Mouse (Mus musculus): ENCODE results near the gene Acaca. TPM values are rescaled to one million over a fixed set of nuclear protein-coding genes. Genes with fewer than 3 reads are reported as not detected.

Gene Acaca
- polyA plus RNA-seq, 1 experiment from 2014 or later, result 22.6 TPM

DNA sequence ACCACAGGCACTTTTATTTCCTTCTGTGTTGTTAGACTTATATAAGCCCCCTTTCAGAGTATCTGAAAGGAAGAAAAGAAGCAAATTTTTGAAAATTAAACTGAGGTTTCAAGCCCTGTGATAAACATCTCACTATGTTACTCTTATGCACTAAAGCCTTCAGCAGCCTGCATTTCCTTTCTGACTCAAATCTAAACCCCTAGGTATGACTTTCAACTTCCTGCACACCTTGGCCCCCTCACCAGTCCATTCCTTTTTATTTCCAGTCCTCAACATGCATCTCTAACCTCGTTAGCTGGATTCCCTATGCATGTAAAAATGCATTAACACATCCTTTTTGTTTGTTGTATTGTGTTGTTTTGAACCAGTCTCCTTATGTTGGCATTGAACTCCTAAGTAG lies 123.0 kb downstream of the Acaca start:
- WGBS, result 86% methylated on average over 1 of the region's 1 CpGs
- H3K4me2 ChIP-seq (ENCODE audit: low read length), result no peak overlapping the region
- ATAC-seq, result no peak

DNA sequence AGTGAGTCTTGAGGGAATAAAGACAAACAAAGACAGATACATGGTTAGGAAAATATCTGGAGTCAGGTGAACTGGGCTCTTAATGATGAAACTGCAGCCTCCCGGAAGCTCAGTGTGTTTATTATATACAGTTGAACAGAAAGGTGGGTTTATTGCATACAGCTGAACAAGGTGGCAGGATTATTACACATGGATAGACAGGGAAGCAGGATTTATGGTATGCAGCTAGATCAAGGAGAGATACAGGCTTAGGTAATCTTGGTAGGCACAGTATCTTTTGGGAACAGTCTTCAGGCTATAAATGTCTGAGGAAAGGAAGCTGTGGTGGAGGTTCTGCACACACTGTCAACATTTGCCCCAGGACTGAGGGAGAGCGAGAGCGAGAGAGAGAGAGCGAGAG lies 126.4 kb downstream of the Acaca start:
- Histone ChIP-seq H3K27me3 (replicated peaks; ENCODE audit: control insufficient read depth, insufficient read depth, low read length) (no peaks in the 10 kb centered on the region), H3K4me3 (ENCODE audit: low read length) (no peak overlapping the region), H3K27ac (ENCODE audit: low read depth, low read length) (no peak overlapping the region), H3K36me3 (ENCODE audit: control insufficient read depth, insufficient read depth, low read length) (peaks cover 9% of the 10 kb centered on the region; the same call in 1 of the 2 replicates), H3K4me2 (ENCODE audit: low read length) (no peak overlapping the region), H3K9ac (ENCODE audit: low read depth, low read length) (no peak overlapping the region), H3K4me1 (ENCODE audit: control insufficient read depth, insufficient read depth, low read depth, low read length) (no peaks in the 10 kb centered on the region), H3K9me3 (ENCODE audit: control insufficient read depth, low read length) (no peaks in the 10 kb centered on the region)
- ATAC-seq, result no peak
- 92% methylated on average over 4 of the region's 4 CpGs for whole genome bisulfite sequencing

More for the DNA sequence above, 123.0 kb downstream of the Acaca start:
- H3K9me3 ChIP-seq (ENCODE audit: control insufficient read depth, low read length), result no peaks in the 10 kb centered on the region
- no peak overlapping the region for H3K9ac ChIP-seq (ENCODE audit: low read depth, low read length)
- no peak overlapping the region for H3K4me3 ChIP-seq (ENCODE audit: low read length)
- H3K4me1 ChIP-seq (ENCODE audit: control insufficient read depth, insufficient read depth, low read depth, low read length), result no peaks in the 10 kb centered on the region
- H3K36me3 ChIP-seq (ENCODE audit: control insufficient read depth, insufficient read depth, low read length), result 0 out of 2 replicates have a peak, but pooled peaks cover 4% of the 10 kb centered on the region
- no peaks in the 10 kb centered on the region for H3K27me3 ChIP-seq (replicated peaks; ENCODE audit: control insufficient read depth, insufficient read depth, low read length)
- H3K27ac ChIP-seq (ENCODE audit: low read depth, low read length), result no peak overlapping the region

DNA sequence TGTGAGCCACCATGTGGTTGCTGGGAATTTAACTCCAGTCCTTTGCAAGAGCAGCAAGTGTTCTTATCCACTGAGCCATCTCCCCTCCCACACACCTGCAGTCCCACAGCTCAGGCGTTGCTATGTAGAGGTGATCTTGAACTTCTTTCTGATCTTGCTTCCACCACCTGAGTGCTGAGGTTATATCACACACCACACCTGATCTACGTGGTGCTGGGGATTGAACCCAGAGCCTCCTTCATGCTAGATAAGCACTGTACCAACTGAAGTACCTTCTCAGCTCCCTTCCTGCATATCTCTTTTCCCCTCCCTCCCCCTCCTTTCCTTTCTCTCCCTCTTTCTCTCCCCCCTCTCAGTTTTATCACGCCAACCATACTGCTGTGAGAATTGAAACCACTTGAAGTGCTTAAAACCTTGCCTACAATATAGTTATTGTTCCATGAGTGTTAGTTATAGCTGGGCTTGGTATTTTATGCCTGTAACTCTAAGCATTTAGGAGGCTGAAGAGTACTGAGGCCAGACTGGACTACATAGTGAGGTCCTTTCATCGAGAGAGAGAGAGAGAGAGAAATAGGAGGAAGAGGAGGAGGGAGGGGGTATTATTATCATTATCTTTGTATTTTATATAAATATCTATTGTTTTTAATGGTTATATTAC lies 128.7 kb downstream of the Acaca start:
- Histone ChIP-seq H3K4me1 (ENCODE audit: control insufficient read depth, insufficient read depth, low read depth, low read length) (no peaks in the 10 kb centered on the region), H3K4me2 (ENCODE audit: low read length) (no peak overlapping the region), H3K36me3 (ENCODE audit: control insufficient read depth, insufficient read depth, low read length) (peaks cover 5% of the 10 kb centered on the region; the same call in 1 of the 2 replicates), H3K27me3 (replicated peaks; ENCODE audit: control insufficient read depth, insufficient read depth, low read length) (no peaks in the 10 kb centered on the region), H3K9me3 (ENCODE audit: control insufficient read depth, low read length) (no peaks in the 10 kb centered on the region), H3K27ac (ENCODE audit: low read depth, low read length) (no peak overlapping the region), H3K9ac (ENCODE audit: low read depth, low read length) (no peak overlapping the region), H3K4me3 (ENCODE audit: low read length) (no peak overlapping the region)
- no peak for ATAC-seq
- WGBS, result 89% methylated on average over 4 of the region's 4 CpGs

DNA sequence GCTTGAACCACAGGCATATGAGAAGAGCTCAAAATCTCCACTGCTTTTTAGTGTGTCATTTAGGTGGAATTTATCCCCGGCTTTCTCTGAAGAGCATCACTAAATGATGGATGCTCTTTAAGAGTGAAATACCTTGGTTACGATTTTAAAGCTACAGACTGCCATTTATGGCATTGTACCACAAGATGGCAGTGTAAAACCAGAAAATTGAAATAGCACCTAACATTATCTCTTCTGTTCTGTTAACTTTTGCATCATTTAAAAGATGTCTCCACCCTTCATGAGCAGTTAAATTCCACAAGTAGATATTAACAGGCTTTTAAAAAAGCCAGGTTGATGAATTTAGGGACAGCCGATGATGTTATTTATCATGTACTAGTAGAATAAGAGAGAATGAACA lies 135.0 kb downstream of the Acaca start:
- Histone ChIP-seq H3K9ac (ENCODE audit: low read depth, low read length) (no peak overlapping the region), H3K4me3 (ENCODE audit: low read length) (no peak overlapping the region), H3K4me1 (ENCODE audit: control insufficient read depth, insufficient read depth, low read depth, low read length) (no peaks in the 10 kb centered on the region), H3K27me3 (replicated peaks; ENCODE audit: control insufficient read depth, insufficient read depth, low read length) (no peaks in the 10 kb centered on the region), H3K36me3 (ENCODE audit: control insufficient read depth, insufficient read depth, low read length) (peaks cover 10% of the 10 kb centered on the region), H3K27ac (ENCODE audit: low read depth, low read length) (no peak overlapping the region), H3K9me3 (ENCODE audit: control insufficient read depth, low read length) (no peaks in the 10 kb centered on the region), H3K4me2 (ENCODE audit: low read length) (no peak overlapping the region)
- ATAC-seq, result no peak
- WGBS, result 56% methylated on average over 3 of the region's 3 CpGs

DNA sequence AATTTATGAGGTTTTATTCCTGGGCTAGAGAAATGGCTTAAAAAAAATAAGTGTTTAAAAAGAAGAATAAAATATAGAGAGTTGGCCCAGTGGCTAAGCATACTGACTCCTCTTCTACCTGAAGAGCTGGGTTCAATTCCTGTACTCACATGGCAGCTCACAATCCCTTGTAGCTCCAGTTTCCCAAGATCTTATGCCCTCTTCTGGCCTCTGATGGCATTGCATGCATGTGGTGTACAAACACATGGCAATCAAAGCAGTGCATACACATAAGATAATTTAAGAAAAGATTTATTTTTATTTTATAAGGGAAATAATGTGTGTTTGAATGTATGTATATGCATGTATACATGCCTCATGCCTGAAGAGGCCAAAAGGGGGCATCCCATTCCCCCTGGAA lies 138.6 kb downstream of the Acaca start:
- H3K4me3 ChIP-seq (ENCODE audit: low read length), result no peak overlapping the region
- H3K36me3 ChIP-seq (ENCODE audit: control insufficient read depth, insufficient read depth, low read length), result peaks cover 10% of the 10 kb centered on the region
- no peaks in the 10 kb centered on the region for H3K4me1 ChIP-seq (ENCODE audit: control insufficient read depth, insufficient read depth, low read depth, low read length)
- no peak overlapping the region for H3K4me2 ChIP-seq (ENCODE audit: low read length)
- H3K9ac ChIP-seq (ENCODE audit: low read depth, low read length), result no peak overlapping the region
- H3K9me3 ChIP-seq (ENCODE audit: control insufficient read depth, low read length), result no peaks in the 10 kb centered on the region
- no peak overlapping the region for H3K27ac ChIP-seq (ENCODE audit: low read depth, low read length)
- ATAC-seq, result no peak
- no peaks in the 10 kb centered on the region for H3K27me3 ChIP-seq (replicated peaks; ENCODE audit: control insufficient read depth, insufficient read depth, low read length)

DNA sequence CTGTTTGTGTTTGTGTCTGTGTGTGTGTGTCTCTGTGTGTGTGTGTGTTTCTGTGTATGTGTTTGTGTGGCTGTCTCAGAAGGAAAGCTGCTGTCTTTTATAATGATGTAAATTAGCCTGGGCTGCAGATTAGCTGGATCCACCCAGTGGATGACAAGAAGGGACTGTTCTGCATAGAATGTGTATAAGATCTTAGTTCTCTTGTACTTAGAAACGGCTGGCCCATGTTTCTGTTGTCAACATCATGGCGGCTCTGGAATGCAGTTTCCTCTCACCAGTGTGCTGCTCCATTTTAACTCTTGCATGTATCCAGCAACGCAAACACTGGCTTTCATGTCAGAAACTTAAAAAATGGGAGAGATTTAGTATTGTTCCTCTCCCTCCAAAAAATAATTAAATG lies 141.0 kb downstream of the Acaca start:
- Histone ChIP-seq H3K4me3 (ENCODE audit: low read length) (no peak overlapping the region), H3K27ac (ENCODE audit: low read depth, low read length) (no peak overlapping the region), H3K9ac (ENCODE audit: low read depth, low read length) (no peak overlapping the region), H3K36me3 (ENCODE audit: control insufficient read depth, insufficient read depth, low read length) (peaks cover 11% of the 10 kb centered on the region), H3K9me3 (ENCODE audit: control insufficient read depth, low read length) (no peaks in the 10 kb centered on the region), H3K4me2 (ENCODE audit: low read length) (no peak overlapping the region), H3K4me1 (ENCODE audit: control insufficient read depth, insufficient read depth, low read depth, low read length) (no peaks in the 10 kb centered on the region), H3K27me3 (replicated peaks; ENCODE audit: control insufficient read depth, insufficient read depth, low read length) (no peaks in the 10 kb centered on the region)
- ATAC-seq, result no peak
- WGBS, result 53% methylated on average over 3 of the region's 3 CpGs

DNA sequence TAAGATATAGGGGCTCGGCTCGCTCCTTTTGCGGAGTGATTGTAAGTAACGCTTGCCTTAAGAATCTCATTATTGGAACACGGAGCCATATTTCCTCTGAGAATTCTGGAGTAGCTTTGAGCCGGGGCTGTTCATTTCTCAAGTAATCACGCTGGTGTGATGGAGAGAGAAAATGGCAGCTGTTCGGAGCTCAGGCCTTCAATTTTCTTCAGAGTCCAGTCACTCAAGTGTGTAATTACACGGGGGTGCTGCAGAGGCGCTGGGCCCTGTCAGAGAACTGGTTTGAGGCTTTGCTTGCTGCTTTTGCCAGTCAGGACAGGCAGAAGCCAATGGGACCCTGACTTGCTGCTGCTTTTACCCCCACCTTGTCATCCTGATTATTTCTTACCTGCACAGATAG lies 142.5 kb downstream of the Acaca start:
- peak; percentile 61; the same call in 1 of the 2 replicates for ATAC-seq
- no peak overlapping the region for H3K4me3 ChIP-seq (ENCODE audit: low read length)
- no peak overlapping the region for H3K4me2 ChIP-seq (ENCODE audit: low read length)
- H3K27ac ChIP-seq (ENCODE audit: low read depth, low read length), result peak overlapping the region; percentile 69
- WGBS, result 33% methylated on average over 10 of the region's 10 CpGs
- H3K9me3 ChIP-seq (ENCODE audit: control insufficient read depth, low read length), result no peaks in the 10 kb centered on the region
- no peaks in the 10 kb centered on the region for H3K4me1 ChIP-seq (ENCODE audit: control insufficient read depth, insufficient read depth, low read depth, low read length)
- peaks cover 10% of the 10 kb centered on the region for H3K36me3 ChIP-seq (ENCODE audit: control insufficient read depth, insufficient read depth, low read length)
- peak overlapping the region; percentile 5; the same call in 1 of the 2 replicates for H3K9ac ChIP-seq (ENCODE audit: low read depth, low read length)
- H3K27me3 ChIP-seq (replicated peaks; ENCODE audit: control insufficient read depth, insufficient read depth, low read length), result no peaks in the 10 kb centered on the region

DNA sequence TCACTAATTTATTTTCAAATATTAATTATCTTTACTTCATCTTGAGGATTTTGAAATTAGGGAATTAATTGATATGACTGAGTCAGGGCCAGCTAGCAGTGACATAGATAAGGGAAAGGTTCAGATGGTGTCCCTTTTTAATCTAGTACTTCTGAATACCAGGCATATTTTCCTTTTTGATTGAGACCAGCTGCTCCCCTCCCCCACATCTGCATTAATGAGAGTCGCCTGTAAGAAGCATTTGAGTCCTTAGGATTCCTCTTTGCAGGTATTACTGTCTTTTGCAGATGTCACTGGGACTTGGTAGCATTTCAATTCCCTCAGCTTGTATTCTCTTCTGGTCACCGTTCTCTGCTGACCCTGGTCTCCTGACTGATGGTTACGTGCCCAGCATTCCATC lies 143.1 kb downstream of the Acaca start:
- Histone ChIP-seq H3K4me2 (ENCODE audit: low read length) (no peak overlapping the region), H3K4me1 (ENCODE audit: control insufficient read depth, insufficient read depth, low read depth, low read length) (no peaks in the 10 kb centered on the region), H3K27ac (ENCODE audit: low read depth, low read length) (peak overlapping the region; percentile 23; the same call in 1 of the 2 replicates), H3K9me3 (ENCODE audit: control insufficient read depth, low read length) (no peaks in the 10 kb centered on the region), H3K27me3 (replicated peaks; ENCODE audit: control insufficient read depth, insufficient read depth, low read length) (no peaks in the 10 kb centered on the region), H3K9ac (ENCODE audit: low read depth, low read length) (peak overlapping the region; percentile 16; the same call in 1 of the 2 replicates), H3K36me3 (ENCODE audit: control insufficient read depth, insufficient read depth, low read length) (peaks cover 7% of the 10 kb centered on the region), H3K4me3 (ENCODE audit: low read length) (no peak overlapping the region)
- WGBS, result 58% methylated on average over 3 of the region's 3 CpGs
- ATAC-seq, result no peak

DNA sequence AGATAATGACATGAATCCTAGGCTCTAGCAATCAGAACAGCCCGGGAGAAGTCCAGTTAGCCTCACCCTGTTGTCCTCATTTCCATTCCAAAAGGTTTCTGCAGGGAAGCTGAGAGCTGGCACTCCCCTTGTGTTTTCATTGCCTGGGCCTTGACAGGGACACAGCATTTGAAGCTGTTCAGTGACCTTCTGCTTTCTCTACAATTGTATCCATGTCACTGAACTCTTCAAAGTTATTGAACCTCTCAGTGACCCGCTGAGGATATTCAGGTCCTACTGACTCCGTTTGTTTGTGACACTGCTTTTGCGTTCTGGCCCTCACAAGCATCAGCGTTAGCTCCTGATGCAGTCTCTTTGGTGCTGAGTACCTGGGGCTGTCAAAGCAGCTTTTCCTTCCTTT lies 147.5 kb downstream of the Acaca start:
- H3K36me3 ChIP-seq (ENCODE audit: control insufficient read depth, insufficient read depth, low read length), result peaks cover 9% of the 10 kb centered on the region
- H3K4me1 ChIP-seq (ENCODE audit: control insufficient read depth, insufficient read depth, low read depth, low read length), result no peaks in the 10 kb centered on the region; the same call in 1 of the 2 replicates
- H3K27me3 ChIP-seq (replicated peaks; ENCODE audit: control insufficient read depth, insufficient read depth, low read length), result no peaks in the 10 kb centered on the region
- H3K9ac ChIP-seq (ENCODE audit: low read depth, low read length), result no peak overlapping the region
- ATAC-seq, result no peak
- H3K4me3 ChIP-seq (ENCODE audit: low read length), result no peak overlapping the region
- H3K4me2 ChIP-seq (ENCODE audit: low read length), result no peak overlapping the region
- H3K27ac ChIP-seq (ENCODE audit: low read depth, low read length), result no peak overlapping the region
- no peaks in the 10 kb centered on the region for H3K9me3 ChIP-seq (ENCODE audit: control insufficient read depth, low read length)
- WGBS, result 15% methylated on average over 5 of the region's 5 CpGs
